Mouse (Mus musculus): ENCODE data around the gene Cebpg.

DNA sequence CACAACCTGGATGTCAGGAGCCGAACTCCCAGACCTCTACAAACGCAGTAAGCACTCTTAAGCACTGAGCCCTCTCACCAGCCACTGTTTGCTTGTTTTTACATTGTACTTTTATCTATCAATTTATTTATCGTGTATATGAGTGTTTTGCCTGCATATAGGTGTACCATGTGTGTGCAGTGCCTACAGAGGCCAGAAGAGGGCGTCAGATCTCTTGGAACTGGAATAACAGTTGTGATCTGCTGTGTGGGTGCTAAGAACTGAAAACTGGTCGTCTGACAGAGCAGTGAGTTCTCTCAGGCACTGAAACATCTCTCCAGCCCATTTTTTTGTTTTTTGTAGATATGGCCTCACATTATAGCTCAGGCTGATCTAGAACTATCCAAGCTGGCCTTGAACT, 3.1 kb upstream of the Cebpg start:
- no peak for TF ChIP-seq CTCF (IDR thresholded peaks at IDR 0.05; ENCODE audit: extremely low read depth, insufficient read depth, low read length)
- TF ChIP-seq POLR2A (IDR thresholded peaks at IDR 0.05; ENCODE audit: extremely low read depth, insufficient read depth, low read length) = no peak

All from cortical plate, adult 2 months (tissue).